Mouse (Mus musculus) neural tube, embryonic 11.5 days (tissue): ENCODE results near the gene A030003K21Rik. TPM values are rescaled to one million over a fixed set of nuclear protein-coding genes. Genes with fewer than 3 reads are reported as not detected.
"Not testable (repeated sequence)": the region's sequence is repeated elsewhere in the genome, so short reads cannot be mapped to it uniquely, and the experiment has no call there.

ENCODE experiments used
- ATAC-seq: fragments of 200-750 bp; cut with Nextera tagmentation; 2 replicates; pipeline ENCODE4 v1.8.0; 2017; ENCODE audit warnings: moderate number of reproducible peaks, mild to moderate bottlenecking, moderate TSS enrichment, moderate library complexity; ENCODE audit not compliant: insufficient read depth, low FRiP score, low TSS enrichment
- DNase-seq: peaks from one replicate; pipeline ENCODE4 v3.0.0-alpha.2; 2015; ENCODE audit warnings: low spot score
- H3K27ac ChIP-seq: fragments of 300-500 bp; sonication (generic); 2 replicates; pipeline ENCODE4 v1.5.1; 2014; ENCODE audit warnings: low read depth, mild to moderate bottlenecking, low read length
- H3K27me3 ChIP-seq: fragments of 300-500 bp; sonication (generic); 2 replicates; pipeline ENCODE4 v1.6.1; 2014; ENCODE audit warnings: mild to moderate bottlenecking, low read length, mixed read lengths; ENCODE audit not compliant: control insufficient read depth, insufficient read depth
- H3K36me3 ChIP-seq: fragments of 300-500 bp; sonication (generic); 2 replicates; pipeline ENCODE4 v1.6.1; 2014; ENCODE audit warnings: mild to moderate bottlenecking, low read length, moderate library complexity, mixed read lengths; ENCODE audit not compliant: control insufficient read depth, insufficient read depth
- H3K4me1 ChIP-seq: fragments of 300-500 bp; sonication (generic); 2 replicates; pipeline ENCODE4 v1.6.1; 2014; ENCODE audit warnings: low read length, mixed read lengths; ENCODE audit not compliant: control insufficient read depth, insufficient read depth
- H3K4me2 ChIP-seq: fragments of 300-500 bp; sonication (generic); 2 replicates; pipeline ENCODE4 v1.6.1; 2014; ENCODE audit warnings: low read depth, mild to moderate bottlenecking, moderate library complexity
- H3K4me3 ChIP-seq: fragments of 300-500 bp; sonication (generic); 2 replicates; pipeline ENCODE4 v1.5.1; 2014; ENCODE audit warnings: low read depth, low read length
- H3K9ac ChIP-seq: fragments of 300-500 bp; sonication (generic); 2 replicates; pipeline ENCODE4 v1.6.1; 2014; ENCODE audit warnings: mild to moderate bottlenecking, low read length
- H3K9me3 ChIP-seq: fragments of 300-500 bp; sonication (generic); 2 replicates; pipeline ENCODE4 v1.6.1; 2016; ENCODE audit warnings: low read length; ENCODE audit not compliant: control insufficient read depth
- WGBS: fragments of 180-500 bp; shearing (Covaris S2); extraction: QIAGEN DNeasy Blood & Tissue Kit; methylation state at CpG from one replicate; pipeline ENCODE4 v1.1.7; 2014; 5-methylcytosine and 5-hydroxymethylcytosine counted together
- polyA plus RNA-seq: library from polyadenylated mRNA; unstranded; fragments of >200 nt; fragmentation: Nextera tagmentation; extraction: Ambion mirVana; gene quantifications from 2 replicates; pipeline ENCODE4 v1.2.1, GENCODE M21; 2014

A030003K21Rik gene
- polyA plus RNA-seq, 1 experiment from 2014 or later, result not detected

GRCm38 (mm10) chr1:82938666-82939065 lies 4.5 kb downstream of the A030003K21Rik start:
- Histone ChIP-seq H3K4me3 (no peak overlapping the region), H3K27ac (no peak overlapping the region), H3K9me3 (no peaks in the 10 kb centered on the region), H3K36me3 (no peaks in the 10 kb centered on the region), H3K4me2 (no peak overlapping the region), H3K9ac (no peak overlapping the region), H3K27me3 (no peaks in the 10 kb centered on the region), H3K4me1 (no peaks in the 10 kb centered on the region)
- 94% methylated on average over 5 of the region's 5 CpGs for WGBS
- DNase-seq (no peak), ATAC-seq (no peak)

GRCm38 (mm10) chr1:82931326-82931725 lies 11.9 kb downstream of the A030003K21Rik start, which contains the start of gene Gm6217:
Gene Gm6217, minus strand, starts transcription at chr1:82931399.
- not testable (repeated sequence) for H3K9ac ChIP-seq, H3K27me3 ChIP-seq, DNase-seq, ATAC-seq, H3K9me3 ChIP-seq, H3K4me1 ChIP-seq, H3K4me3 ChIP-seq, H3K27ac ChIP-seq, H3K4me2 ChIP-seq, H3K36me3 ChIP-seq
- WGBS, result no CpG with 5 or more reads among the region's 6 CpGs

- not testable (repeated sequence) for H3K9me3 ChIP-seq, H3K4me3 ChIP-seq, H3K4me2 ChIP-seq, H3K27me3 ChIP-seq, H3K27ac ChIP-seq, H3K36me3 ChIP-seq, H3K4me1 ChIP-seq, ATAC-seq, H3K9ac ChIP-seq, DNase-seq
- 92% methylated on average over 1 of the region's 3 CpGs for WGBS
Measured at GRCm38 (mm10) chr1:82930558-82930957, 12.6 kb downstream of the A030003K21Rik start.

GRCm38 (mm10) chr1:82924650-82925049 lies 18.5 kb downstream of the A030003K21Rik start, which contains the start of gene A030014E15Rik:
Gene A030014E15Rik, plus strand, starts transcription at chr1:82924917.
- H3K27ac ChIP-seq, result no peak within 1 kb of the TSS
- DNase-seq (no peak), ATAC-seq (no peak)
- no peaks in the 10 kb centered on the region for H3K36me3 ChIP-seq
- 95% methylated on average over 6 of the region's 6 CpGs for WGBS
- H3K27me3 ChIP-seq, result no peaks in the 10 kb centered on the region
- H3K9ac ChIP-seq, result no peak within 1 kb of the TSS
- no peak within 1 kb of the TSS for H3K4me2 ChIP-seq
- no peak within 1 kb of the TSS for H3K4me3 ChIP-seq
- no peaks in the 10 kb centered on the region for H3K4me1 ChIP-seq
- H3K9me3 ChIP-seq, result no peaks in the 10 kb centered on the region

- not testable (repeated sequence) for H3K27ac ChIP-seq, H3K4me2 ChIP-seq, H3K9me3 ChIP-seq, H3K27me3 ChIP-seq, H3K36me3 ChIP-seq, DNase-seq, H3K9ac ChIP-seq, H3K4me1 ChIP-seq, ATAC-seq, H3K4me3 ChIP-seq
- 89% methylated on average over 5 of the region's 5 CpGs for WGBS
Measured at GRCm38 (mm10) chr1:82913434-82913833, 29.8 kb downstream of the A030003K21Rik start.

GRCm38 (mm10) chr1:82913025-82913424 lies 30.2 kb downstream of the A030003K21Rik start, which contains the start of gene A030005L19Rik:
Gene A030005L19Rik, plus strand, starts transcription at chr1:82913325.
- Histone ChIP-seq H3K4me3 (no peak within 1 kb of the TSS), H3K27me3 (no peaks in the 10 kb centered on the region), H3K4me1 (no peaks in the 10 kb centered on the region), H3K27ac (no peak within 1 kb of the TSS), H3K4me2 (no peak within 1 kb of the TSS), H3K9me3 (no peaks in the 10 kb centered on the region), H3K9ac (no peak within 1 kb of the TSS), H3K36me3 (no peaks in the 10 kb centered on the region)
- DNase-seq (no peak), ATAC-seq (no peak)
- WGBS, result 84% methylated on average over 3 of the region's 3 CpGs

GRCm38 (mm10) chr1:82905886-82906285 lies 37.3 kb downstream of the A030003K21Rik start:
- no peak overlapping the region for H3K4me3 ChIP-seq
- DNase-seq (no peak), ATAC-seq (no peak)
- H3K9ac ChIP-seq, result no peak overlapping the region
- H3K36me3 ChIP-seq, result no peaks in the 10 kb centered on the region
- H3K4me1 ChIP-seq, result no peaks in the 10 kb centered on the region
- no peaks in the 10 kb centered on the region for H3K9me3 ChIP-seq
- no peaks in the 10 kb centered on the region for H3K27me3 ChIP-seq
- 76% methylated on average over 3 of the region's 3 CpGs for WGBS
- H3K4me2 ChIP-seq, result no peak overlapping the region
- H3K27ac ChIP-seq, result no peak overlapping the region

- Histone ChIP-seq H3K4me3 (no peak overlapping the region), H3K4me1 (no peaks in the 10 kb centered on the region), H3K9ac (no peak overlapping the region), H3K4me2 (no peak overlapping the region), H3K27me3 (no peaks in the 10 kb centered on the region), H3K36me3 (no peaks in the 10 kb centered on the region; the same call in 1 of the 2 replicates), H3K9me3 (no peaks in the 10 kb centered on the region), H3K27ac (no peak overlapping the region)
- no peak for DNase-seq
- 93% methylated on average over 3 of the region's 3 CpGs for WGBS
- ATAC-seq, result no peak
Measured at GRCm38 (mm10) chr1:82901201-82901600, 42.0 kb downstream of the A030003K21Rik start.

GRCm38 (mm10) chr1:82900567-82900966 lies 42.6 kb downstream of the A030003K21Rik start:
- no peak overlapping the region for H3K4me3 ChIP-seq
- WGBS, result 98% methylated on average over 1 of the region's 1 CpGs
- DNase-seq (no peak), ATAC-seq (no peak)
- H3K27ac ChIP-seq, result no peak overlapping the region
- no peaks in the 10 kb centered on the region for H3K4me1 ChIP-seq
- H3K9me3 ChIP-seq, result no peaks in the 10 kb centered on the region
- no peak overlapping the region for H3K4me2 ChIP-seq
- H3K27me3 ChIP-seq, result no peaks in the 10 kb centered on the region
- H3K36me3 ChIP-seq, result no peaks in the 10 kb centered on the region; the same call in 1 of the 2 replicates
- no peak overlapping the region for H3K9ac ChIP-seq
